Mouse (Mus musculus) B cell, adult (primary cell): ENCODE results near the gene Mr1. TPM values are rescaled to one million over a fixed set of nuclear protein-coding genes. Genes with fewer than 3 reads are reported as not detected.

Source experiments
- total RNA-seq: library from RNA; stranded (reverse); gene quantifications from 4 replicates; pipeline ENCODE4 v1.2.4, GENCODE M21; 2023; ENCODE audit not compliant: inconsistent age

Mr1 gene
- total RNA-seq: 6.5 to 10.3 TPM (median 8.4 TPM) in 4 replicates

GRCm38 (mm10) chr1:155146572-155146980, at the start of gene Mr1:
Gene Mr1, minus strand, starts transcription at chr1:155146814.

DNA sequence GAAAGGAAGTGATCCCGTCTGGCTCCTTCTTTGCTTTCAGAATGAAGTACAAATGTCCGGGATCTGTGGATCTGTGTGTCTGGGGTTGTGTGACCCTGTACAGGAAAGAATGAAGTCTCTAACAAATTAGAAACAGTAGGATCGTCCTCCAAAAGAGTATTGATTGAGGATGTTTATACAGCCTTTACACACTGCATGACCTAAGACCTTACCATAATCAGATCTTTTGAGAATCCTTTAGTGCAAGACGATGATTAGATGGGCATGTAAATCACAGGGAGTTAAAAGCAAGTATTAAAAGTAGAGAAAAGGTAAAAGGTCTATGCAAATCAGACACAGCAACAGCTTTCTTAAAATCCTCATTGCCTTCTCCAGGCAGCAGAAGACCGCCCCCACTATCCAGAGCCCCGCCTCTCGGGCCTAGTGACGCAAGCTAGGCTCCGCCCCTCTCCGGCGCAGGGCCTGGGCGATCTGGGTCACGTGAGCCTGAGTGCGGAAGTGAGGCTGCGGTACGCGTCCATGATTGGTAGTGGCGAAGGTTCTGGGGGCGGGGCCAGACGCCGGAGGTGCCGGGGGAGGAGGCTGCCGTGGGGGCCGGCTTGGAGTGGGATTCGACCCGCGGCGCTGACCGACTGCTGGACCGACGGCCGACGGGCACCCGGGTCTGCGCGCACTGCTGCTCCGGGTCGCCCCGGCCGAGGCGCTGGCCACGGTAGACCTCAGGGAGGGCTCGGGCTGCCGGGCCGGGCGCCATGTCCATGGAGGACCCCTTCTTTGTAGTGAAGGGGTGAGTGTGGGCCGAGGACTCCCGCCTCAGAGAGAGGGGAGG, 11.7 kb upstream of the Mr1 start, which contains the start of gene Stx6:
TSS of gene Stx6 (plus strand) at position 575 of the 829 bp plus-strand sequence.

GRCm38 (mm10) chr1:155099280-155099848, 47.2 kb downstream of the Mr1 start, which contains the start of gene Ier5:
Gene Ier5, minus strand, starts transcription at chr1:155099636.

Other genes with a start within 250 kb of the Mr1 start
- 315 to 388 TPM (median 334 TPM) in 4 replicates for gene Ier5, start 47.2 kb downstream of the Mr1 start, total RNA-seq
- 40.0 to 48.2 TPM (median 45.2 TPM) in 4 replicates for gene Stx6, start 11.9 kb upstream of the Mr1 start, total RNA-seq
- 0.16 TPM in 1 of 4 replicates, not detected in the others for gene BC034090, start 97.6 kb upstream of the Mr1 start, total RNA-seq